Mouse (Mus musculus): ENCODE data around the gene A630076J17Rik. TPM values are rescaled to one million over a fixed set of nuclear protein-coding genes. Genes with fewer than 3 reads are reported as not detected.

Gene A630076J17Rik
- polyA plus RNA-seq, 1 experiment: not detected

DNA sequence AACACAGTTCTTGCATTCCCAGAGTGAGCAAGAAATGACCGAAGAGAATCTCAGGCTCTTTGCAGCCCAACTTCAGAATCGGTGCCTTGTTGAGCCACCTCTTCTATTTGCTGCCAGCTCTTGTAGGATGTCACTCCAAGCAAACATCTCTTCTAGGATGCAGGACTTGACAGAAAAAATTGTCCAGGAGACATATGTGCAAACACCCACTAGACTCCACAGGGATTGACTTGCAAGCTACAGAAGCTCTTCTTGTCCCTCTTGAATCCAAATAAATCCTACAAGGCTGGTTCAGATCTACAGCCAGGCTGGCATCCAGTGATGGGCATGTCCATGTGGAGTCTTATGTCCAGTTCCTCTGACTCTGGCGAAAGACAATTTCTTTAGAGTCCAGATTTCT is 26.0 kb upstream of the A630076J17Rik start:
- Histone ChIP-seq H3K27ac (ENCODE audit: insufficient read depth, low read depth, low read length) (no peak overlapping the region), H3K4me1 (ENCODE audit: control insufficient read depth, insufficient read depth, low read length) (peaks cover 6% of the 10 kb centered on the region; the same call in 1 of the 2 replicates), H3K4me3 (ENCODE audit: insufficient read depth, low read depth, low read length) (no peak overlapping the region)
- TF ChIP-seq CTCF (IDR thresholded peaks at IDR 0.05; ENCODE audit: insufficient read depth, low read depth, low read length) (no peak), POLR2A (IDR thresholded peaks at IDR 0.05; ENCODE audit: insufficient read depth, low read depth, low read length) (no peak)
- 91% methylated on average over 3 of the region's 3 CpGs for WGBS

DNA sequence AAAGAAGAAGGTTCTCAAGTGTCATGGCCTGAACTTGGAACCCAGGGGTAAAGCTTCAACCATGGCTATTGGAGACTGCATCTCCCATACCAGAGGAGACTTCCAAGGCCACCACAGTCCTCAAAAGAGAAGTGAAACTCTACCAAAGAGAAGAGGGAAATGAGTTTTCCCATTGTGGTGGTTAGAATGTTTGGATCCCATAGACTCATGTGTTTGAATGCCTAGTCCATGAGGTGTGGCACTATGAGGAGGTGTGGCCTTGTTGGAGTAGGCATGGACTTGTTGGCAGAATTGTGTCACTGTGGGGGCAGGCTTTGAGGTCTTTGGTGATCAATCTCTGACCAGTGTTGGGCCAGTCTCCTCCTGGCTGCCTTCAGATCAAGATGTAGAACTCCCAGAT is 25.2 kb upstream of the A630076J17Rik start:
- TF ChIP-seq POLR2A (IDR thresholded peaks at IDR 0.05; ENCODE audit: insufficient read depth, low read depth, low read length) (no peak), CTCF (IDR thresholded peaks at IDR 0.05; ENCODE audit: insufficient read depth, low read depth, low read length) (no peak)
- no peak overlapping the region for H3K27ac ChIP-seq (ENCODE audit: insufficient read depth, low read depth, low read length)
- H3K4me1 ChIP-seq (ENCODE audit: control insufficient read depth, insufficient read depth, low read length): peaks cover 6% of the 10 kb centered on the region; the same call in 1 of the 2 replicates
- no peak overlapping the region for H3K4me3 ChIP-seq (ENCODE audit: insufficient read depth, low read depth, low read length)

DNA sequence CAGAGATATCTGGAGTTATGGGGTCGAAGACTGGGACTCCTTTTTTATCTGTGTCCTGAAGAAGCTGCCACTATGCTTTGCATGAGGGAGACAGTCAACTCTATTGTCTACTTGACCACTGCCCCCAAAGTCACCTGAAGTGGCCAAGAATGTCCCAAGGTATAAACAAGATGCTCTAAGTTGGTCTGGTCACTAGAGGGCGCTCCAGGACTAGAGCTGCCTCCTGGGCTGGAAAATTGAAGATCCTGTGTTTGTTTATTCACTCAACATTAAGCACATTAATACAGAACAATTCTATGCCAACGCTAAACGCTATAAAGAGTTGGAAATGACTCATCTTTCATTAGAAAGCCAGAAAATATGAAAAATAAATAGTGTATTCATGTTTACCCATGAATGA is 24.4 kb upstream of the A630076J17Rik start:
- Histone ChIP-seq H3K4me1 (ENCODE audit: control insufficient read depth, insufficient read depth, low read length) (peaks cover 6% of the 10 kb centered on the region; the same call in 1 of the 2 replicates), H3K4me3 (ENCODE audit: insufficient read depth, low read depth, low read length) (no peak overlapping the region), H3K27ac (ENCODE audit: insufficient read depth, low read depth, low read length) (no peak overlapping the region)
- TF ChIP-seq POLR2A (IDR thresholded peaks at IDR 0.05; ENCODE audit: insufficient read depth, low read depth, low read length) (no peak), CTCF (IDR thresholded peaks at IDR 0.05; ENCODE audit: insufficient read depth, low read depth, low read length) (no peak)
- WGBS: 10% methylated on average over 4 of the region's 4 CpGs

DNA sequence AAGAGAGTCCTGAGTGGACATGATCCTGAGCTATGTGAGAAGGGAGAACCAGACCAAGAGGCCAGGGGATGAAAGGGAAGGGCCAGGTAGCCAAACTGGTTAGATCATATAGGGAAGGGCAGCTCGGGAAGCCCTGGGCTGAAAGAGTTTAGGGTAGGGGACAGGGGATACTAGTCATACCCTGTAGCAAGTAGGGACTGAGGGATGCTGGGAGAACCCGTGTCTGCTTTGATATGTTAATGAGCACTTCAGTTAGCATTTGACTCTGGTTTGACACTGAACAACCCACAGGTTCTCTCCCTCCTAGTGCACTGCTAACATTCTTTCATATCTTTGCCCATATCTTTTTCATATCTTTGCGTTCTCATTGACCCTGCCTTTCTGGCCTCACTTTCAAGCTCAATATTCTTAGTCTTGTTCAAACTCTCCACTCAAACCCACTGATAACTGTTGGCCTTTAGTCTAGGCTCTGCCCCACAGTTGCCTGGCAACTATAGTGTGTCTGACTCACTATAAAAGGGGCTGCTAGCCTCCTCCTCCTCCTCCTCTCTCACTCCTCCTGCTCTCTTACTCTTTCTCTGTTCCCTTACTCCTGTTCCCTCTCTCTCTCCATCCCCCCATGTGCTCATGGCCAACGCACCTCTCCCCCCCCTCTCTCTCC is 23.8 kb upstream of the A630076J17Rik start:
- WGBS: 42% methylated on average over 4 of the region's 4 CpGs
- no peak overlapping the region for H3K4me3 ChIP-seq (ENCODE audit: insufficient read depth, low read depth, low read length)
- peaks cover 4% of the 10 kb centered on the region; the same call in 1 of the 2 replicates for H3K4me1 ChIP-seq (ENCODE audit: control insufficient read depth, insufficient read depth, low read length)
- no peak overlapping the region for H3K27ac ChIP-seq (ENCODE audit: insufficient read depth, low read depth, low read length)
- TF ChIP-seq POLR2A (IDR thresholded peaks at IDR 0.05; ENCODE audit: insufficient read depth, low read depth, low read length) (no peak), CTCF (IDR thresholded peaks at IDR 0.05; ENCODE audit: insufficient read depth, low read depth, low read length) (no peak)

DNA sequence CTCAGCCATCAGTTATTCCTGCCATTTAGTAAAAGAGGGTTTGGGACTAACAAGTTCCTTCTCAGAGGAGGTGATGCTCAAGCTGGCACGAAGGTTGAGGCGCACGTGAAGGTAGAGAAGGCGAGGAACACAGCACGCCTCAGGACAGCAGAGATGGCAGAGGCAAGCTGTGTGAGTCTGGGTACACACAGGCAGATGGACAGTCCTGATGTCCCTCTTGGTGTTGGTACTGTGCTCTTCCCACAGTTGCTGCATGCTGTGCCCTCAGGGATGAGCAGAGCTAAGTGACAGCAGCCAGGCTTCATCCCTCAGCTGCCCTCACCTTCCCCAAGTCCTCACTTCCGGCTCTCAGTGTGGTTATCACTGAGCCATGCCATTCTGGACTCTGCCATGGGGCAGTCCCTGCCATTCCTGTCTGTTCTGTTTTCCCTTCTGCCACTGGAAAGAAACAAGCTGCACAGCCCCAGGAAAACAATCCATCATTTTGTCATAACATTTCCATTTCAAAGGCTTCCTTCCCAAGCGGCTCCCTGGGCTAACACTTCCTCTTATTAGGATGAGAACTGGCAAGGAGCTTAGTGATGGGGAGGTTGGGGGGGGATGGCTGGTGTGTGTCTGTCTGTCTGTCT is 22.7 kb upstream of the A630076J17Rik start:
- no peak overlapping the region for H3K27ac ChIP-seq (ENCODE audit: insufficient read depth, low read depth, low read length)
- H3K4me1 ChIP-seq (ENCODE audit: control insufficient read depth, insufficient read depth, low read length): peaks cover 4% of the 10 kb centered on the region; the same call in 1 of the 2 replicates
- WGBS: 76% methylated on average over 7 of the region's 7 CpGs

DNA sequence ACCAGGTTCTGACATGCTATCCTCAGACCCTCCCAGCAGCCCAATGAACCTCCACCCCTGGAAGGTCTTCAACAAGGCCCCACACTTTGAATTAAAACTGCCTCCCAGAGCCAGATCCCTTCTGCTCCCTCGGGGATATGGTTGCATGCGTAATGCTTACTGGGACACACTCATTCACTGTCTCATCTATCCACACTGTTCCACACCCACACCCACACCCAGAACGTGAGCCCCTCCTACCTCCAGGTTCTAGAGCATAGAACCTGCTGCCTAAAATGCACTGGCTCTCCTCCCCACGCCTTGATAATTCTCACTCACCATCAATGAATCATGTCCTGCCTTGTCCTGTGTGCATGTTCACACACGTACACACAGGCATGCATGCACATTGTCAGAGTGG is 15.8 kb upstream of the A630076J17Rik start:
- WGBS: 86% methylated on average over 5 of the region's 5 CpGs
- TF ChIP-seq CTCF (IDR thresholded peaks at IDR 0.05; ENCODE audit: insufficient read depth, low read depth, low read length) (no peak), POLR2A (IDR thresholded peaks at IDR 0.05; ENCODE audit: insufficient read depth, low read depth, low read length) (no peak)
- Histone ChIP-seq H3K4me3 (ENCODE audit: insufficient read depth, low read depth, low read length) (no peak overlapping the region), H3K27ac (ENCODE audit: insufficient read depth, low read depth, low read length) (no peak overlapping the region), H3K4me1 (ENCODE audit: control insufficient read depth, insufficient read depth, low read length) (no peaks in the 10 kb centered on the region)

More for the DNA sequence above, 22.7 kb upstream of the A630076J17Rik start:
- TF ChIP-seq CTCF (IDR thresholded peaks at IDR 0.05; ENCODE audit: insufficient read depth, low read depth, low read length) (no peak), POLR2A (IDR thresholded peaks at IDR 0.05; ENCODE audit: insufficient read depth, low read depth, low read length) (no peak)
- H3K4me3 ChIP-seq (ENCODE audit: insufficient read depth, low read depth, low read length): no peak overlapping the region

DNA sequence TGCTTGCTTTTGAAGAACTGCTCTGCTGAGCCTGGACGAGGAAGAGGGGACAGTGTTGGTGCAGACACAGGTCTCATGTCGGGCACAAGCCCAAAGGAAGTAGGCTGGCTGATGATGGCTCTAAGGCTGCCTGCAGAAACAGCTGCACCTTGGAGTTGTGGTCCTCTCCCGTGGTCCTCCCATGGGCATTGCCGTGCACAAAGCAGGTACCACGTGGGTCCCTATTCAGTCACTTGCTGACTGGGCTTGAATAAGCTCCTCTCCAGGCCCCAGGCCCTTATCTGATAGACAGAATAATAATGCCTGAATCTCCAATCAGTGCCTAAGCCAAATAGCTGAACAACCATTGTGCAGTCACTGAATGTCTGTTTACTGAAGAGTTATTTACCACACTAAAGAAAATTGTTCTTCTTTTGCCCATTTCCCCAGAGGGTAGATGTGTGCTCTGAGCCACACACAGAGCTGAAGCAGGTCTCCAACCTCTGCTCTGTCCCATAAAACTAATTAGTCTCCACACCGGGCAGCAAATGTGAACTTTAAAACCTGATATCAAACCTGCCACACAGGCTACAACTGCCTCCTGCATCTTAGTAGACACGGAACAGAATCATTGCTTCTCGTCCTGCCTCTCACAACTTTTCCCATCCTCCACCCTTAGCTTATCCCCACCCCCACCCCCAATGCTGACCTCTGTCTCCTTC is 13.9 kb upstream of the A630076J17Rik start:
- no peak overlapping the region for H3K27ac ChIP-seq (ENCODE audit: insufficient read depth, low read depth, low read length)
- no peak overlapping the region for H3K4me3 ChIP-seq (ENCODE audit: insufficient read depth, low read depth, low read length)
- TF ChIP-seq CTCF (IDR thresholded peaks at IDR 0.05; ENCODE audit: insufficient read depth, low read depth, low read length) (no peak), POLR2A (IDR thresholded peaks at IDR 0.05; ENCODE audit: insufficient read depth, low read depth, low read length) (no peak)
- H3K4me1 ChIP-seq (ENCODE audit: control insufficient read depth, insufficient read depth, low read length): no peaks in the 10 kb centered on the region
- 79% methylated on average over 8 of the region's 8 CpGs for WGBS

DNA sequence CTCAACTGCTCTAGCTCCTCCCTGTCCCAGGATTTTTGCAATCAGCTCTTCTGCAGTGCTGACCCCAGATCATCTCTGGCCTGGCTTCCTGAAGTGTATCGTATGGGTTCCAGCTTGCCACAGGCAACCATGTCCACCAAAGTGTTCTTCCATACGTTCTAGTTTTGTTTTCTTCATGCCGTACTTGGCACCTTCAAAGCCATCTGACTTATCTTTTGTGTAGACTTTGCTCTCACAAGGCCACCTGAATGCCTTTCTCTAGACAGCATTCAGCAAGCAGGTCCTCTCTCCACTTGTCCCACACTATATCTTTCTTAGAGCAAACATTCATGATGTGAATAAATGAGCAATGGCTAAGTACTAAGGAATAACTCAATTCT is 13.3 kb upstream of the A630076J17Rik start:
- WGBS: 86% methylated on average over 3 of the region's 3 CpGs
- no peaks in the 10 kb centered on the region for H3K4me1 ChIP-seq (ENCODE audit: control insufficient read depth, insufficient read depth, low read length)
- TF ChIP-seq CTCF (IDR thresholded peaks at IDR 0.05; ENCODE audit: insufficient read depth, low read depth, low read length): no peak
- TF ChIP-seq POLR2A (IDR thresholded peaks at IDR 0.05; ENCODE audit: insufficient read depth, low read depth, low read length): no peak
- H3K27ac ChIP-seq (ENCODE audit: insufficient read depth, low read depth, low read length): no peak overlapping the region
- H3K4me3 ChIP-seq (ENCODE audit: insufficient read depth, low read depth, low read length): no peak overlapping the region

DNA sequence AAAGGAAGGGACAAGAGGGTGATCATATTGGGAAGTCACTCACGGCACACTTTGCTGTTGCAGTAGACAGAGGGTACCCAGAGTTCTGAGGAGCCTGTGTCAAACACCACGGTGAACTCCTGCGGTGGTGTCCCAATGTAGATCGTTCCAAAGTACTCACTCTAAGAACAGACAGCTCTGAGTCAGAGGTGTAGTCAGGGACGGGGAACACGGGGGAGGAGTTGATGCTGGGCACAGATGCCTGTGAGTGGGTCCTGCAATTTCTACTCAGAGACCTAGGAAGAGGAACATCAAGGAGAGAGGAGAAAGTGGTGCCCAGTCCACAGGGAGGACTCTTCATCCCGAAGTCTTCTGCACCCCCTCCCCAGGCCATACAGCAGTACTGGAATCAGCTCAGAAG is 11.8 kb upstream of the A630076J17Rik start:
- Histone ChIP-seq H3K4me1 (ENCODE audit: control insufficient read depth, insufficient read depth, low read length) (no peaks in the 10 kb centered on the region), H3K27ac (ENCODE audit: insufficient read depth, low read depth, low read length) (no peak overlapping the region), H3K4me3 (ENCODE audit: insufficient read depth, low read depth, low read length) (no peak overlapping the region)
- WGBS: 81% methylated on average over 7 of the region's 7 CpGs
- TF ChIP-seq POLR2A (IDR thresholded peaks at IDR 0.05; ENCODE audit: insufficient read depth, low read depth, low read length) (no peak), CTCF (IDR thresholded peaks at IDR 0.05; ENCODE audit: insufficient read depth, low read depth, low read length) (no peak)

Measured in olfactory bulb, adult 2 months (tissue).